Mouse (Mus musculus): ENCODE results near the gene Sdccag8.

Gene Sdccag8

GRCm38 (mm10) chr1:176814591-176815062 is at the start of gene Sdccag8:
Gene Sdccag8 (plus strand): TSS chr1:176814660.
- in situ Hi-C loops (cut with MboI) = no loop called here

- in situ Hi-C loops (cut with MboI) = no loop called here
These were observed 39.9 kb upstream of the Sdccag8 start for GRCm38 (mm10) chr1:176774533-176774932.

GRCm38 (mm10) chr1:176789326-176789725 is 25.1 kb upstream of the Sdccag8 start:
- in situ Hi-C loops (cut with MboI) = no loop called here

- in situ Hi-C loops (cut with MboI) = no loop called here
These were observed 22.3 kb upstream of the Sdccag8 start for GRCm38 (mm10) chr1:176792175-176792574.

GRCm38 (mm10) chr1:176798673-176799072 is 15.8 kb upstream of the Sdccag8 start:
- in situ Hi-C loops (cut with MboI) = no loop called here

- in situ Hi-C loops (cut with MboI) = no loop called here
These were observed 13.6 kb upstream of the Sdccag8 start for GRCm38 (mm10) chr1:176800728-176801365.

GRCm38 (mm10) chr1:176810161-176810560 is 4.3 kb upstream of the Sdccag8 start:
- in situ Hi-C loops (cut with MboI) = no loop called here

- in situ Hi-C loops (cut with MboI) = no loop called here
These were observed 2.6 kb upstream of the Sdccag8 start for GRCm38 (mm10) chr1:176811892-176812291.

GRCm38 (mm10) chr1:176812491-176813291 is 1.8 kb upstream of the Sdccag8 start:
- in situ Hi-C loops (cut with MboI) = no loop called here

GRCm38 (mm10) chr1:176813292-176814035 is 996 bp upstream of the Sdccag8 start:
- in situ Hi-C loops (cut with MboI) = no loop called here

- in situ Hi-C loops (cut with MboI) = no loop called here
These were observed 432 bp upstream of the Sdccag8 start, which contains the start of gene Cep170 for GRCm38 (mm10) chr1:176814036-176814420. Gene Cep170 (minus strand): TSS chr1:176814067.

- in situ Hi-C loops (cut with MboI) = no loop called here
These were observed 2.3 kb downstream of the Sdccag8 start for GRCm38 (mm10) chr1:176816728-176817127.

GRCm38 (mm10) chr1:176818147-176818546 is 3.7 kb downstream of the Sdccag8 start:
- in situ Hi-C loops (cut with MboI) = no loop called here

- in situ Hi-C loops (cut with MboI) = no loop called here
These were observed 4.3 kb downstream of the Sdccag8 start for GRCm38 (mm10) chr1:176818763-176819162.

GRCm38 (mm10) chr1:176821929-176822328 is 7.5 kb downstream of the Sdccag8 start:
- in situ Hi-C loops (cut with MboI) = no loop called here

GRCm38 (mm10) chr1:176822949-176823348 is 8.5 kb downstream of the Sdccag8 start:
- in situ Hi-C loops (cut with MboI) = no loop called here

- in situ Hi-C loops (cut with MboI) = no loop called here
These were observed 9.4 kb downstream of the Sdccag8 start for GRCm38 (mm10) chr1:176823889-176824288.

- in situ Hi-C loops (cut with MboI) = no loop called here
These were observed 10.2 kb downstream of the Sdccag8 start for GRCm38 (mm10) chr1:176824611-176825010.

GRCm38 (mm10) chr1:176825084-176825483 is 10.6 kb downstream of the Sdccag8 start:
- in situ Hi-C loops (cut with MboI) = no loop called here

GRCm38 (mm10) chr1:176826186-176826585 is 11.7 kb downstream of the Sdccag8 start:
- in situ Hi-C loops (cut with MboI) = no loop called here

- in situ Hi-C loops (cut with MboI) = no loop called here
These were observed 12.5 kb downstream of the Sdccag8 start for GRCm38 (mm10) chr1:176826931-176827330.

- in situ Hi-C loops (cut with MboI) = no loop called here
These were observed 12.9 kb downstream of the Sdccag8 start for GRCm38 (mm10) chr1:176827365-176827764.
